Mouse (Mus musculus): ENCODE data around the gene Akirin1.

Gene Akirin1

GRCm38 (mm10) chr4:123750152-123750651, at the start of gene Akirin1:
Akirin1 (minus strand) TSS chr4:123750345.
- DNase-seq, result peak; percentile 98

GRCm38 (mm10) chr4:123797856-123798255, 47.7 kb upstream of the Akirin1 start:
- DNase-seq, result peak; percentile 82

- no peak for DNase-seq
Measured at GRCm38 (mm10) chr4:123797403-123797802, 47.3 kb upstream of the Akirin1 start.

DNA sequence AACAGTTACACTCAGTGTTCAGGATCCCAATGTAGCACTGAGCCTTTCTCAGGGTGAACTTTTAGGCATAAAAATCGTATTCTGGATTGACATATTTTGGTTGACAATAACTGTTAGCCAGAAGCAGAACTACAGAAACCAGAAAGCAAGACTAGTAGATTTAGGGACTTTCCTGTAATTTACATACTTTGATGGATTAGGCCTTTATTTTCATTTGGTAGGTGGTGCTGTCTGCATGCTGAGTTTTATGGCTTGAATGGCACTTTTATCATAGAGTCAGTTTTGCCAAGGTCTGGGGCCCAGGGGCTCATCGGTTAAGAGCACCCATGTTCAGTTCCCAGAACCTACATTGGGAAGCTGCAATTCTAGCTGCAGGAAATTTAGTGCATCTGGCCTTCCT, 44.9 kb upstream of the Akirin1 start:
- DNase-seq, result no peak

DNA sequence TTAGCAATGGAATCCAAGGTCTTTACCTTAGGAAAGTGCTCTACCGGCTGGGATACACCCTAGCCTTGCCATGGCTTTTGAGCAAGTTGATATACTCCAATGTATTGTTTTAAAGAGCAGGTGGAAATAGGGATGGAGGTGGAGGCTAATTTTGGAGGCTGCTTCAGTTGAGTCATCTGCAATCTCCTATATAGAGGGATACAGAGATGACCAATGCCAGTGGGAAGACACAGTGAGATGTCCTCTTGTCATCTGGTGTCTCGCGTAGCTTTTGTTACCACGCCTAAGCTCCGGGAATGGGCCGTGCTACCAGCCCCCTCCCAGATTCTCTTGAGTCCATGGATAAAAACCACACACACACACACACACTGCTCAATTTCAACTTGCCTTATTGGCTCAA, 43.0 kb upstream of the Akirin1 start:
- DNase-seq, result peak; percentile 25

DNA sequence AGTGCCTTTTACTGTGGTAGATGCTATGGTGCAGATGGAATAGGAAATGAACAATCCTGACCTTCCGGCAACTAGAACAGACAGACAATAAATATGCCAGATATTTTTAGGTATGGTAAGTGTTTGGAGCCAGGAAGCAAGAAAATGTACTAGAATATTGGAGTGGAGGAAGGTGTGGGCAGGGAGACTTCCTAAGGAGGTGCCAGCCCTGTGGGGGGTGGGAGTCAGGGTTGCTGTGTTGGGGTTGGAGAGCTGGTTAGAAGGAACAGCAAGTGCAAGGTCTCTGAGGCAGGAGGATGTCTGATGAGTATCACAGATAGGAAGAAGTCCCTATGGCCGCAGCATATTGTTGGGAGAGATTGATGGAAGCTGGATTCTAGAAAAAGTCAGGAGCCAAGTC, 42.5 kb upstream of the Akirin1 start:
- DNase-seq, result peak; percentile 33

DNA sequence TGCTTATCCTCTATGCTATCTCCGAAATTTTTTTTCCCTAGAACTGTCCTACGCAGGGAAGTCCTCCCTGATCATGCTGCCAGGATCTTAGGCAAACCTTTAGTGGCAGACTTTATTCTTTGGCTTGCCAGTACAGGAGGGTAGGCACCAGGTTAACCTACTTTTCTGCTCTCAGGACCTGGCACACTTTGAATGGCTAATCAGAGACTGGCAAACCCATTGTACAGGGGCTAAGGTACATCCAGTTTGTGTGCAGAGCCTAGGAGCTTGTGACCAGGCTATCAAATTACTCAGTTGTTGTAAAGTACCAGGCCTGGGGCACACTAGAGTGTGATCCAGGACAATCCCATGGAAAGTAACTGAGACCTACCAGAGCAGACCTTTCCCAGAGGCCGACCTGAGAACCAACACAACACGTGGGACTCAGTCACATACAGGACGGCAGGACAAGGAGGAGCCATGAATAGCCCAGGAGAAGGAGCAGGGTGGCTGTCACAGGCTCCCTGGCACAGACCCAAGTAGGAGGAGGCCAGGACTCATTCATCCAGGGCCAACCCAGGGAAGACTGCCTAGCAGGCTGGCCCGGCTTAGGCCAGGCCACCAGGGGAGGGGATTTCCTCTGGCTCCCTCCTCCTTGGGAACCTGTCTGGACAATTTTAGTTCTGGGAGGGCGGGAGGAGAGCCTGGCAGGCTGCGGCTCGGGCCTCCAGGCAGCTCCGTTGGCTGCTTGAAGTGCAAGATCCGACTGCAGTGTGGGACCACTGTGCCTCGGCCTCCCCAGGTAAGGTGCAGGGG, 37.2 kb upstream of the Akirin1 start, which contains the start of gene Rhbdl2:
Gene Rhbdl2 (plus strand): TSS at position 684 of the 795 bp plus-strand sequence.
- DNase-seq, result peak; percentile 48

- no peak for DNase-seq
Measured at GRCm38 (mm10) chr4:123768234-123768633, 18.1 kb upstream of the Akirin1 start.

- no peak for DNase-seq
Measured at GRCm38 (mm10) chr4:123767807-123768206, 17.7 kb upstream of the Akirin1 start.

DNA sequence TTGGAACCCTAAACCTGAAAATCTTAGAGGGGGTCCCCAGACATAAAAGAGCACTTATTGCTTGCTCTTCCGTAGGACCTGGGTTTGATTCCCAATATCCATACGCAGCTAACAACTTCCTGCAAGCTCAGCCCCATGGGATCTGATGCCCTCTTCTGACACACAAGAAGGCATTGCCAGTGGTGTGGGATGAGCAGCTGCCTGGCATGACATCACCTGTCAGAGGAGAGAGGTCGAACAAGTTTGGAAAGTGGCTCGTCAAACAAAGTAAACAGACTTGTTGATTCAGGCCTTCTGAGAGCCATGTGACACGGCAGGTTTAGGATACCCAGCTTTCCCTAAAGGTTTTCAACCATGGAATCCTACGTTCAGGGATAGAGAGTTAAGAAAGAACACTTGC, 14.9 kb upstream of the Akirin1 start:
- no peak for DNase-seq

DNA sequence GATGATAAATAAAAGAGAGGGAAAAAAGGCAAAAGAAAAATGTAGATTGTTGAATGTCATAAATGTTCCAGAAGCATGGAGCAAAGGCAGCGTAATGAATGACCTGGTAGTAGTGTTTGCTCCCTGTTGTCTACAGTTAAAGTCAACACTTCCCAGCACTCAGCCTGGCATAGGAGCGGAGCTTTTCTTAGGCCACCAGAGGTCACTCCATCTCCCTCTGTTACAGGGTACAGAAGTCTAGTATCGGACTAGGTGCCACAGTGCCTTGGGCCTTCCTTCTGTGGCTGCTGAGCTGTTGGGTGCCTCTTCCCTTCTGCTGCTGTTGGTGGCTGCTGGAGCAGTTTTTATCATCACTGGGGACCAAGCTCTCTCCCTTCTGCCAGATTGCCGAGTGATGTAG, 8.2 kb upstream of the Akirin1 start:
- no peak for DNase-seq

DNA sequence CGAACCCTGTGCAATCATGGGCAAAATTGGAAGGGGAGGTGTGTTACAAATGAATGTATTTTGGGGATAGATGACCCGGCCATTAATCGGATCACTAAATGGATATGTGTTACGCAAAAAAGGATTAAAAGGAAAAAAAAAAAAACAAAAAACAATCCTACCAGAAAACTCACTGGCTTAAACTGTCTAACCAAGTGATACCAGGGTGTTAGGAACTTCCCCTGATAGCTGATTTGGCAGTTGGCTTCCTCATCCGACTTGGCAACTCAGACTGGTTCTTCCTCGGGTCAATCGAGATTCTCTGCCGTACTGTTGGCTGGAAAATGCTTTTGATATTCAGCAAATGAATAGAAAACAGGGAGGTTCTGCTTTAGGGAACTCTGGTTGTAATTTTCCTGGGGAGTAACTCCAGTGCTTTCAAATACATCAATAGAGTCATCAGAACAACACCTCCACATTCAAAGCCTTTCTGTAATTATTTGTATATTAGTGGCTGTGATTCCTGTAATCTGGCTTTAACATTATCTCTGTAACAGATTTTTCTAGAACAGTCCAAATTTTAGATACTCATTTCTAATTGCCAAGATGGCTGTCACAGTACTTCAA, 665 bp upstream of the Akirin1 start:
- no peak for DNase-seq

- no peak for DNase-seq
Measured at GRCm38 (mm10) chr4:123749484-123750130, 538 bp downstream of the Akirin1 start.

GRCm38 (mm10) chr4:123748726-123749415, 1.3 kb downstream of the Akirin1 start:
- DNase-seq, result no peak

GRCm38 (mm10) chr4:123745221-123745775, 4.8 kb downstream of the Akirin1 start:
- DNase-seq, result no peak

DNA sequence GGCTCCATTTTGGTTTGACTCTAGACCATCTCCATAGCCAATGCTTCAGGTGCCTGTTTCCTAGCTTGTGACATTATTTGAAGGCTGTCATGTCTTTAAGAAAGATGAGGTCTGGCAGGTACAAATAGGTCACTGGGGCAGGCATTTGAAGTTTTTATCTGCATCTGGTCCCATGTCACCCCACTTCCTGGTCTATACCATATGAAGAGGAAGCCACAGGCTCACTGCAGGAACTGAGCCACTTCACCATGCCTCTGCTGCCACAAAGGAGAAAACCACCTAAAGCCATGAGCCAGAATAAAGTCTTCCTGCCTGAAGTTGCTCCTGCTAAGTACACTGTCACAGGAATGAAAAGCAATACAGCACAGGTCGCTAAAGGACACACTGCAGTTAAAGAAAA, 7.3 kb downstream of the Akirin1 start:
- DNase-seq, result no peak

DNA sequence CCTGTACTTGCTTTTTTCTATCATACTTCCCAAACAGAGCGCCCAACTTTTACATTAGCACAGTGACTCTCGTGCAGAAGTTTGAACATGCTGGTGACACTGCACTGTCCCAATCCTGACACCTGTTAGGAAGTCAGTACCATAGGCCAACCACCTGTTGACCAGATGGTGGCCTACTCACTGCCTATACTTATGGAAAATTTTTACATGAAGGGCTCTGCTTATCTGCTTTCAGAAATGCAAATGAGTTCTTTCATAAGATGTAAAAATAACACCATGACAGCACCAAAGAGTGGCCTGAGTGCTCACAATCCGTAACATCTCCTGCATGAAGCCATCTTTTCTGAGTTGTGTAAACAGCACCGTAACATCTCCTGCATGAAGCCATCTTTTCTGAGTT, 11.4 kb downstream of the Akirin1 start:
- DNase-seq, result no peak

DNA sequence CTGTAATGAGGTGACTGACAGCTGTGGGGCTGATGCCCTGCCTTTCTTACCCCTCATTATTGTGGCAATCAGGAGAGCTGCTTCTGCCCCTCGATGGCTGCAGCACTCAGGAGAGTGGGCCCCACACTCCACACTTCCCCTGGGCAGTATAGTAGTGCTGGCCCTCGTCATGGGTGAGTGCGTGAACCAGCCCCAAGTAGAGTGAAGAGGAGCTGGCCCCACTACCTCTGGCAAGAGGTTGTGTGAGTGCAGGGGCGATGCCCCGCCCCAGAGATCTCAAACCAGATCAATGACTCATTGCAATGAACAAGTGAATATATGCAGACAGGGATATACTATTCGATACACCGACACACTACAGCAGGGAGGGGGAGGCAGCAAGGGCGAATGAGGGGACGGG, 16.6 kb downstream of the Akirin1 start:
- DNase-seq, result no peak

- DNase-seq, result no peak
Measured at GRCm38 (mm10) chr4:123732921-123733320, 17.2 kb downstream of the Akirin1 start.

- no peak for DNase-seq
Measured at GRCm38 (mm10) chr4:123732163-123732910, 17.8 kb downstream of the Akirin1 start.

DNA sequence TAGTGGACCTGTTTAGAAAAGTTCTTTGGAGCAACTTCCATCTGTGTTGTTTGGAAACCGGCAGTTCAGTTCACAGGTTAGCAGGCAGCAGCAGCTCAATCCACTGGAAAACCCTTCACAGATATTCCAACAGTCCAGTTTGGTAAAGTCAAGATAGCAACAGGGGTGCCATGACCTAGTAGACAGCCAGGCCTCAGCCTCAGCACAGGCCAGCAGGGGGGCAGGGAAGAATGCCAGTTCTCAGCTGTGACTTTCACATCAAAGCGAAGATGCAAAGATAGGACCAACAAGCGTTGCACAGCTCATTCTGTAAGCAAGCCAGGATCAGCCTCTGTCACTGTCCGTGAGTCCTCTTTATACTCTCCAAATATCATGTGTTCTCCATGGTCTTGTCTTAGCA, 28.4 kb downstream of the Akirin1 start:
- DNase-seq, result no peak

GRCm38 (mm10) chr4:123718434-123718780, 31.7 kb downstream of the Akirin1 start:
- DNase-seq, result no peak
